In the genomic region with DNA sequence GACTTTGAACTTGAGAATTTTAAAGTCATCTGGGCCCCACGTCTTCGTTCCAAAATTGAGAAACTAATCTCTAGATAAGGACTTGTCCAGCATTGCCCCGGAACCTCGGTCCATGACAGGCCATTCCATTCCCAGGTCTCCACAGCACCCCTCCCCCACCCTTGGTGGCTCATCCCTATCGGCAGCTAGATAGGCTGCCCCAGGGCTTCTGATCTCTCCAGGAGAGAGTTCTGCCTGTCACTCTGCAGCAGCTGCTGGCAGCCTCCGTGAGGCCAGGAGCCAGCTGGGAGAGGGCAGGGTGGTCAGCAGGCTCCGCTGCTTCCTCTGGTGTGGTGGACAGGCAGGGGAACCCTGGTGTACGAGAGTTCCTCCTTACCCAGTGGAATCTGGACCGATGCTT, we compare ENCODE assay signal across 21 mouse cellular contexts.
DNase-seq lines count a peak whose midpoint lies in the region; ATAC-seq and TF ChIP-seq lines count a peak whose summit lies in the region.
"Had no signal": no experiment of that assay in that cellular context is flagged by ENCODE, and none has a peak within 500 bp of the region (broad histone marks: within the 10 kb centered on the region; RNA-seq: fewer than 3 reads in every experiment).

No protein-coding gene starts in this region.

- no peak for ATAC-seq in megakaryocyte-erythroid progenitor cell, adult 5-6 weeks (replicated peaks; ENCODE audit: low FRiP score, low TSS enrichment, poor library complexity, severe bottlenecking)
- ATAC-seq: forebrain, embryonic 15.5 days; Patski had no signal

- H3K4me3 ChIP-seq in layer of hippocampus, adult 2 months, result no peak overlapping the region
- H3K4me3 ChIP-seq: embryonic facial prominence, embryonic 15.5 days; forebrain, embryonic 15.5 days; heart, embryonic 10.5 days; liver, embryonic 13.5 days had no signal

- DNase-seq in cerebellum, postnatal 14 days, result peak; percentile 56 to 64
- no peak for DNase-seq in cerebellum, postnatal 4 days (ENCODE audit: low spot score in 2 of 2)
- no peak for DNase-seq in layer of hippocampus, adult 2 months (ENCODE audit: low spot score in 2 of 2)
- no peak for DNase-seq in layer of hippocampus, postnatal 10 days (ENCODE audit: low spot score in 2 of 2)
- peak; percentile 46 for DNase-seq in retina, postnatal 1 day
- DNase-seq in retina, embryonic 14.5 days (ENCODE audit: low spot score), result no peak
- DNase-seq: adrenal gland, postnatal 36 days; B cell, adult 2 months; gastrocnemius, postnatal 10 days; heart, postnatal 4 days; kidney, adult 2 months; liver, embryonic 13.5 days; lung, adult 2 months; lung, postnatal 14 days; thymus, postnatal 14 days had no signal

- H3K27ac ChIP-seq in layer of hippocampus, adult 2 months, result peak overlapping the region; percentile 33; the same call in 1 of the 2 replicates
- H3K27ac ChIP-seq: embryonic facial prominence, embryonic 15.5 days; forebrain, embryonic 15.5 days; heart, embryonic 10.5 days; kidney, postnatal 0 days; liver, embryonic 13.5 days had no signal

- no peak for TF ChIP-seq CTCF in layer of hippocampus, adult 2 months (conservative IDR thresholded peaks at IDR 0.05)

Comparison
In these comparisons a context has a peak if more than half of its experiments do, and no peak if none do; other contexts are left out.
1. DNase-seq: peak in cerebellum, postnatal 14 days (2 of 2) and retina, postnatal 1 day (single experiment); none in cerebellum, postnatal 4 days (0 of 2), layer of hippocampus, adult 2 months (0 of 2), layer of hippocampus, postnatal 10 days (0 of 2) and retina, embryonic 14.5 days (single experiment).